Mouse (Mus musculus): ENCODE data around the gene Rptor.

Gene Rptor

GRCm38 (mm10) chr11:119687966-119688365 lies 85.3 kb downstream of the Rptor start:
- DNase-seq (ENCODE audit: low spot score) = no peak

- DNase-seq (ENCODE audit: low spot score) = no peak
Measured at GRCm38 (mm10) chr11:119689936-119690335, 87.2 kb downstream of the Rptor start.

- DNase-seq (ENCODE audit: low spot score) = no peak
Measured at GRCm38 (mm10) chr11:119692196-119692910, 89.6 kb downstream of the Rptor start.

GRCm38 (mm10) chr11:119692911-119693261 lies 90.2 kb downstream of the Rptor start:
- DNase-seq (ENCODE audit: low spot score) = no peak

GRCm38 (mm10) chr11:119694146-119694860 lies 91.6 kb downstream of the Rptor start:
- no peak for DNase-seq (ENCODE audit: low spot score)

GRCm38 (mm10) chr11:119696401-119696800 lies 93.7 kb downstream of the Rptor start:
- DNase-seq (ENCODE audit: low spot score) = no peak

- DNase-seq (ENCODE audit: low spot score) = no peak
Measured at GRCm38 (mm10) chr11:119705381-119706066, 102.8 kb downstream of the Rptor start.

GRCm38 (mm10) chr11:119707259-119707658 lies 104.6 kb downstream of the Rptor start:
- no peak for DNase-seq (ENCODE audit: low spot score)

GRCm38 (mm10) chr11:119709239-119709638 lies 106.5 kb downstream of the Rptor start:
- DNase-seq (ENCODE audit: low spot score) = no peak

- DNase-seq (ENCODE audit: low spot score) = no peak
Measured at GRCm38 (mm10) chr11:119710338-119710737, 107.6 kb downstream of the Rptor start.

GRCm38 (mm10) chr11:119710822-119711221 lies 108.1 kb downstream of the Rptor start:
- no peak for DNase-seq (ENCODE audit: low spot score)

- no peak for DNase-seq (ENCODE audit: low spot score)
Measured at GRCm38 (mm10) chr11:119715437-119715836, 112.7 kb downstream of the Rptor start.

GRCm38 (mm10) chr11:119715841-119716596 lies 113.3 kb downstream of the Rptor start:
- no peak for DNase-seq (ENCODE audit: low spot score)

GRCm38 (mm10) chr11:119718115-119718514 lies 115.4 kb downstream of the Rptor start:
- DNase-seq (ENCODE audit: low spot score) = no peak

- DNase-seq (ENCODE audit: low spot score) = no peak
Measured at GRCm38 (mm10) chr11:119720101-119721048, 117.7 kb downstream of the Rptor start.

- DNase-seq (ENCODE audit: low spot score) = no peak
Measured at GRCm38 (mm10) chr11:119724709-119725108, 122.0 kb downstream of the Rptor start.

GRCm38 (mm10) chr11:119731382-119731781 lies 128.7 kb downstream of the Rptor start:
- no peak for DNase-seq (ENCODE audit: low spot score)

GRCm38 (mm10) chr11:119732362-119732761 lies 129.7 kb downstream of the Rptor start:
- DNase-seq (ENCODE audit: low spot score) = no peak

- DNase-seq (ENCODE audit: low spot score) = no peak
Measured at GRCm38 (mm10) chr11:119732961-119733656, 130.4 kb downstream of the Rptor start.

GRCm38 (mm10) chr11:119733657-119733990 lies 130.9 kb downstream of the Rptor start:
- DNase-seq (ENCODE audit: low spot score) = no peak

- no peak for DNase-seq (ENCODE audit: low spot score)
Measured at GRCm38 (mm10) chr11:119735152-119735551, 132.4 kb downstream of the Rptor start.

All from ovary, adult 18-20 months (tissue).